9 mouse cellular contexts compared by ENCODE assay signal in genomic region chr4:130960118-130960734, GRCm38 (mm10). TPM values are rescaled to one million over a fixed set of nuclear protein-coding genes. Genes with fewer than 3 reads are reported as not detected.
DNase-seq lines count a peak whose midpoint lies in the region; ATAC-seq and TF ChIP-seq lines count a peak whose summit lies in the region.
"Had no signal": no experiment of that assay in that cellular context is flagged by ENCODE, and none has a peak within 500 bp of the region (broad histone marks: within the 10 kb centered on the region; RNA-seq: fewer than 3 reads in every experiment).

No protein-coding gene starts in this region.

- ATAC-seq in embryonic facial prominence, embryonic 14.5 days (ENCODE audit: low read depth) = peak; percentile 72; the same call in 1 of the 2 replicates
- ATAC-seq in kidney, postnatal 0 days (replicated peaks; ENCODE audit: low FRiP score, low read depth) = no peak
- ATAC-seq in neural tube, embryonic 11.5 days (ENCODE audit: insufficient read depth, low FRiP score, low TSS enrichment) = no peak

- H3K36me3 ChIP-seq in embryonic facial prominence, embryonic 14.5 days (ENCODE audit: control insufficient read depth, insufficient read depth, low read length) = no peaks in the 10 kb centered on the region
- H3K36me3 ChIP-seq in kidney, postnatal 0 days (ENCODE audit: insufficient read depth, low read length) = no peaks in the 10 kb centered on the region
- no peaks in the 10 kb centered on the region for H3K36me3 ChIP-seq in liver, adult 2 months (ENCODE audit: control insufficient read depth, insufficient read depth, low read length)
- no peaks in the 10 kb centered on the region for H3K36me3 ChIP-seq in neural tube, embryonic 11.5 days (ENCODE audit: control insufficient read depth, insufficient read depth, low read length)
- no peaks in the 10 kb centered on the region for H3K36me3 ChIP-seq in testis, adult 2 months (ENCODE audit: control insufficient read depth, insufficient read depth, low read length)
- H3K36me3 ChIP-seq: embryonic facial prominence, embryonic 15.5 days had no signal

- no peak overlapping the region for H3K9ac ChIP-seq in embryonic facial prominence, embryonic 14.5 days (ENCODE audit: low read depth, low read length)
- H3K9ac ChIP-seq in kidney, postnatal 0 days (ENCODE audit: low read depth, low read length) = no peak overlapping the region
- H3K9ac ChIP-seq in liver, adult 2 months (ENCODE audit: low read depth, low read length) = no peak overlapping the region
- no peak overlapping the region for H3K9ac ChIP-seq in neural tube, embryonic 11.5 days (ENCODE audit: low read length)
- H3K9ac ChIP-seq: embryonic facial prominence, embryonic 15.5 days had no signal

- H3K4me2 ChIP-seq in embryonic facial prominence, embryonic 14.5 days (ENCODE audit: low read depth, low read length) = no peak overlapping the region
- H3K4me2 ChIP-seq in kidney, postnatal 0 days (ENCODE audit: low read length) = no peak overlapping the region
- H3K4me2 ChIP-seq in neural tube, embryonic 11.5 days (ENCODE audit: low read depth) = no peak overlapping the region
- H3K4me2 ChIP-seq: embryonic facial prominence, embryonic 15.5 days had no signal

- H3K4me3 ChIP-seq in bone marrow, adult 2 months (replicated peaks; ENCODE audit: control insufficient read depth, low read depth, low read length) = no peak overlapping the region
- no peak overlapping the region for H3K4me3 ChIP-seq in embryonic facial prominence, embryonic 14.5 days (ENCODE audit: low read depth, low read length)
- no peak overlapping the region for H3K4me3 ChIP-seq in kidney, postnatal 0 days (replicated peaks; ENCODE audit: low read depth, low read length)
- H3K4me3 ChIP-seq in liver, adult 2 months (ENCODE audit: insufficient read depth, low read depth, low read length) = no peak overlapping the region
- H3K4me3 ChIP-seq in neural tube, embryonic 11.5 days (ENCODE audit: low read depth, low read length) = no peak overlapping the region
- no peak overlapping the region for H3K4me3 ChIP-seq in testis, adult 2 months (ENCODE audit: control insufficient read depth, low read depth, low read length)
- H3K4me3 ChIP-seq: embryonic facial prominence, embryonic 15.5 days had no signal

- H3K27me3 ChIP-seq in embryonic facial prominence, embryonic 14.5 days (replicated peaks; ENCODE audit: control insufficient read depth, insufficient read depth, low read length) = no peaks in the 10 kb centered on the region
- H3K27me3 ChIP-seq in kidney, postnatal 0 days (ENCODE audit: insufficient read depth, low read length) = no peaks in the 10 kb centered on the region
- no peaks in the 10 kb centered on the region for H3K27me3 ChIP-seq in liver, adult 2 months (ENCODE audit: control insufficient read depth, insufficient read depth, low read length)
- no peaks in the 10 kb centered on the region for H3K27me3 ChIP-seq in neural tube, embryonic 11.5 days (ENCODE audit: control insufficient read depth, insufficient read depth, low read length)
- no peaks in the 10 kb centered on the region for H3K27me3 ChIP-seq in testis, adult 2 months (ENCODE audit: control insufficient read depth, insufficient read depth, low read length)
- H3K27me3 ChIP-seq: embryonic facial prominence, embryonic 15.5 days had no signal

- 12% methylated on average over 9 of the region's 9 CpGs for WGBS in bone marrow, adult 2 months
- WGBS in embryonic facial prominence, embryonic 14.5 days = 36% methylated on average over 9 of the region's 9 CpGs
- WGBS in kidney, postnatal 0 days = 27% methylated on average over 9 of the region's 9 CpGs
- 24% methylated on average over 9 of the region's 9 CpGs for WGBS in liver, adult 2 months
- 34% methylated on average over 9 of the region's 9 CpGs for WGBS in neural tube, embryonic 11.5 days

- H3K79me2 ChIP-seq in liver, adult 2 months (ENCODE audit: control insufficient read depth, insufficient read depth, low read length) = no peaks in the 10 kb centered on the region

- no peak for TF ChIP-seq POLR2A in bone marrow, adult 2 months (IDR thresholded peaks at IDR 0.05; ENCODE audit: borderline replicate concordance, control insufficient read depth, low read depth, low read length)
- no peak for TF ChIP-seq POLR2A in liver, adult 2 months (IDR thresholded peaks at IDR 0.05; ENCODE audit: extremely low read depth, insufficient read depth, low read length)
- no peak for TF ChIP-seq POLR2A in testis, adult 2 months (IDR thresholded peaks at IDR 0.05; ENCODE audit: control insufficient read depth, low read depth, low read length)

- TF ChIP-seq CTCF in bone marrow, adult 2 months (IDR thresholded peaks at IDR 0.05; ENCODE audit: control insufficient read depth, insufficient read depth, low read length) = peak; percentile 96
- peak; percentile 98 for TF ChIP-seq CTCF in kidney, postnatal 0 days (IDR thresholded peaks at IDR 0.05; ENCODE audit: low read depth)
- TF ChIP-seq CTCF in liver, adult 2 months (IDR thresholded peaks at IDR 0.05; ENCODE audit: low read depth, low read length) = peak; percentile 98
- TF ChIP-seq CTCF in testis, adult 2 months (IDR thresholded peaks at IDR 0.05; ENCODE audit: control insufficient read depth, insufficient read depth, insufficient replicate concordance, low read depth, low read length) = peak; percentile 96; the same call in 1 of the 2 replicates

- no peaks in the 10 kb centered on the region for H3K4me1 ChIP-seq in bone marrow, adult 2 months (ENCODE audit: control insufficient read depth, insufficient read depth, low read length)
- H3K4me1 ChIP-seq in embryonic facial prominence, embryonic 14.5 days (ENCODE audit: control insufficient read depth, insufficient read depth, low read length) = no peaks in the 10 kb centered on the region
- H3K4me1 ChIP-seq in kidney, postnatal 0 days (replicated peaks; ENCODE audit: insufficient read depth, low read length) = no peaks in the 10 kb centered on the region
- H3K4me1 ChIP-seq in liver, adult 2 months (ENCODE audit: control insufficient read depth, insufficient read depth, low read length) = no peaks in the 10 kb centered on the region
- no peaks in the 10 kb centered on the region for H3K4me1 ChIP-seq in neural tube, embryonic 11.5 days (ENCODE audit: control insufficient read depth, insufficient read depth, low read length)
- no peaks in the 10 kb centered on the region; the same call in 1 of the 2 replicates for H3K4me1 ChIP-seq in testis, adult 2 months (ENCODE audit: control insufficient read depth, insufficient read depth, low read length)
- H3K4me1 ChIP-seq: embryonic facial prominence, embryonic 15.5 days had no signal

- no peak overlapping the region for H3K27ac ChIP-seq in bone marrow, adult 2 months (ENCODE audit: control insufficient read depth, insufficient read depth, low read depth, low read length, poor library complexity)
- no peak overlapping the region for H3K27ac ChIP-seq in embryonic facial prominence, embryonic 14.5 days (replicated peaks; ENCODE audit: low read depth, low read length)
- no peak overlapping the region for H3K27ac ChIP-seq in kidney, postnatal 0 days
- no peak overlapping the region for H3K27ac ChIP-seq in liver, adult 2 months (replicated peaks; ENCODE audit: insufficient read depth, low read depth, low read length)
- no peak overlapping the region for H3K27ac ChIP-seq in neural tube, embryonic 11.5 days (ENCODE audit: low read depth, low read length)
- H3K27ac ChIP-seq in testis, adult 2 months (ENCODE audit: control insufficient read depth, insufficient read depth, low read depth, low read length) = no peak overlapping the region
- H3K27ac ChIP-seq: embryonic facial prominence, embryonic 15.5 days had no signal

- peak; percentile 83 for DNase-seq in CD4-positive, CD25-positive, alpha-beta regulatory T cell, adult 2 months (ENCODE audit: low read depth, low spot score)
- peak; percentile 68 for DNase-seq in embryonic facial prominence, embryonic 14.5 days (ENCODE audit: low spot score)
- peak; percentile 47 to 75 for DNase-seq in heart, adult 9 months (ENCODE audit: low spot score in 2 of 2)
- peak; percentile 78 for DNase-seq in kidney, postnatal 0 days (ENCODE audit: low spot score)
- peak; percentile 14 for DNase-seq in liver, adult 2 months (ENCODE audit: extremely low read depth, low read depth, low spot score)
- DNase-seq in neural tube, embryonic 11.5 days (ENCODE audit: low spot score) = peak; percentile 88

- H3K9me3 ChIP-seq in embryonic facial prominence, embryonic 14.5 days (ENCODE audit: control insufficient read depth, low read length) = no peaks in the 10 kb centered on the region
- H3K9me3 ChIP-seq in kidney, postnatal 0 days (replicated peaks; ENCODE audit: low read length) = no peaks in the 10 kb centered on the region
- H3K9me3 ChIP-seq in neural tube, embryonic 11.5 days (ENCODE audit: control insufficient read depth, low read length) = no peaks in the 10 kb centered on the region
- H3K9me3 ChIP-seq: embryonic facial prominence, embryonic 15.5 days had no signal

RNA-seq across cellular contexts. Expression of gene Matn1, which starts 16.0 kb away (rescaled TPM):
- not detected in 2 replicates for polyA plus RNA-seq in bone marrow, adult 2 months (2011; ENCODE audit: insufficient read depth, insufficient read length, low replicate concordance, missing spikeins)
- polyA plus RNA-seq in embryonic facial prominence, embryonic 14.5 days (2014; fragmentation: Nextera tagmentation; extraction: Ambion mirVana) = 51.7 and 129 TPM in 2 replicates
- 0.24 and 0.29 TPM in 2 replicates for polyA plus RNA-seq in kidney, postnatal 0 days (2015; fragmentation: Nextera tagmentation; extraction: Ambion mirVana)
- total RNA-seq in liver, adult 2 months (2014; rRNA removed) = not detected in 2 replicates
- polyA plus RNA-seq in liver, adult 2 months (2012; rRNA removed) = not detected in 2 replicates
- polyA plus RNA-seq in neural tube, embryonic 11.5 days (2014; fragmentation: Nextera tagmentation; extraction: Ambion mirVana) = not detected in 2 replicates
- polyA plus RNA-seq in testis, adult 2 months (2012; rRNA removed) = not detected in 2 replicates

RNA-seq across cellular contexts. Expression of gene Laptm5, which starts 47.3 kb away (rescaled TPM):
- 193 and 436 TPM in 2 replicates for polyA plus RNA-seq in bone marrow, adult 2 months (2011; ENCODE audit: insufficient read depth, insufficient read length, low replicate concordance, missing spikeins)
- polyA plus RNA-seq in embryonic facial prominence, embryonic 14.5 days (2014; fragmentation: Nextera tagmentation; extraction: Ambion mirVana) = 74.2 and 76.1 TPM in 2 replicates
- 24.2 and 26.8 TPM in 2 replicates for polyA plus RNA-seq in kidney, postnatal 0 days (2015; fragmentation: Nextera tagmentation; extraction: Ambion mirVana)
- total RNA-seq in liver, adult 2 months (2014; rRNA removed) = 4.8 and 5.4 TPM in 2 replicates
- 18.9 and 31.5 TPM in 2 replicates for polyA plus RNA-seq in liver, adult 2 months (2012; rRNA removed)
- polyA plus RNA-seq in neural tube, embryonic 11.5 days (2014; fragmentation: Nextera tagmentation; extraction: Ambion mirVana) = 24.6 and 24.8 TPM in 2 replicates
- 4.2 and 5.6 TPM in 2 replicates for polyA plus RNA-seq in testis, adult 2 months (2012; rRNA removed)

Comparison
In these comparisons a context has a peak if more than half of its experiments do, and no peak if none do; other contexts are left out.
1. DNase-seq: peak in every context shown above with its lines; median percentile 88 in neural tube, embryonic 11.5 days; 83 in CD4-positive, CD25-positive, alpha-beta regulatory T cell, adult 2 months; 78 in kidney, postnatal 0 days; 68 in embryonic facial prominence, embryonic 14.5 days; 61 in heart, adult 9 months; 14 in liver, adult 2 months.
2. RNA of gene Matn1, which starts 16.0 kb away (polyA plus RNA-seq): 51.7 to 129 TPM in embryonic facial prominence, embryonic 14.5 days; 0.24 to 0.29 TPM in kidney, postnatal 0 days, not detected in bone marrow, adult 2 months, not detected in liver, adult 2 months, not detected in neural tube, embryonic 11.5 days and not detected in testis, adult 2 months; every median in the first group is over 10 times any median in the second.
3. Peak in every context shown above with its lines, with median percentiles within 50 percentile points of each other: CTCF ChIP-seq.